24 mouse cellular contexts compared by ENCODE assay signal in genomic region chr4:134525806-134526205, GRCm38 (mm10). TPM values are rescaled to one million over a fixed set of nuclear protein-coding genes. Genes with fewer than 3 reads are reported as not detected.
DNase-seq lines count a peak whose midpoint lies in the region; ATAC-seq and TF ChIP-seq lines count a peak whose summit lies in the region.
"Had no signal": no experiment of that assay in that cellular context is flagged by ENCODE, and none has a peak within 500 bp of the region (broad histone marks: within the 10 kb centered on the region; RNA-seq: fewer than 3 reads in every experiment).

No protein-coding gene starts in this region.

- DNase-seq in liver, embryonic 11.5 days (ENCODE audit: low spot score): no peak
- no peak for DNase-seq in liver
- DNase-seq in brain, embryonic 14.5 days (ENCODE audit: low read depth): peak; percentile 42
- DNase-seq in c-Kit-positive CD71-positive TER-119-positive erythroid progenitor cells, embryonic 14.5 days (ENCODE audit: low spot score): no peak
- no peak for DNase-seq in left cerebral cortex, postnatal 36 days (ENCODE audit: low spot score in 2 of 2)
- DNase-seq: adrenal gland, adult 8-10 months; cerebellum, adult 9-10 months; gastrocnemius, adult 2 months; heart, postnatal 4 days; kidney, postnatal 4 days; layer of hippocampus, adult 9-11 months; lung, postnatal 4 days; right cerebral cortex, postnatal 25 days; spleen, adult 18-20 months had no signal

- no peaks in the 10 kb centered on the region for H3K4me1 ChIP-seq in liver, embryonic 11.5 days (replicated peaks; ENCODE audit: control insufficient read depth, insufficient read depth, low read length)
- peaks cover 10% of the 10 kb centered on the region for H3K4me1 ChIP-seq in liver, embryonic 15.5 days (replicated peaks)
- H3K4me1 ChIP-seq: heart, embryonic 15.5 days; hindbrain, embryonic 15.5 days; midbrain, embryonic 10.5 days had no signal

- intact Hi-C loops in left cerebral cortex, postnatal 36 days (cut with DNase I): no loop called here

- no peak overlapping the region for H3K9ac ChIP-seq in liver, embryonic 11.5 days (ENCODE audit: low read depth, low read length)
- H3K9ac ChIP-seq in liver, embryonic 15.5 days: no peak overlapping the region
- H3K9ac ChIP-seq: heart, embryonic 15.5 days; hindbrain, embryonic 15.5 days; liver, embryonic 14.5 days had no signal

- H3K4me2 ChIP-seq in liver, embryonic 11.5 days: no peak overlapping the region
- H3K4me2 ChIP-seq in liver, embryonic 15.5 days: no peak overlapping the region
- H3K4me2 ChIP-seq: forebrain, embryonic 13.5 days; heart, embryonic 15.5 days; hindbrain, embryonic 15.5 days had no signal

- TF ChIP-seq CTCF in brain, embryonic 14.5 days (IDR thresholded peaks at IDR 0.05; ENCODE audit: borderline replicate concordance, extremely low read depth, insufficient read depth, insufficient read length): no peak

- 65% methylated on average over 5 of the region's 5 CpGs for WGBS in liver, embryonic 11.5 days
- 66% methylated on average over 5 of the region's 5 CpGs for WGBS in liver, embryonic 15.5 days (ENCODE audit: insufficient replicate concordance)

- no peak for ATAC-seq in liver, embryonic 11.5 days (replicated peaks; ENCODE audit: low FRiP score)
- ATAC-seq in liver, embryonic 15.5 days (ENCODE audit: insufficient read depth): no peak
- ATAC-seq in erythroblast, adult 5-6 weeks (replicated peaks; ENCODE audit: low FRiP score, poor library complexity, severe bottlenecking): no peak
- ATAC-seq: activated CD4-positive, CD25-positive, alpha-beta regulatory T cell, adult 4 months; forebrain, embryonic 13.5 days; intestine, embryonic 16.5 days had no signal

- H3K9me3 ChIP-seq in liver, embryonic 11.5 days (ENCODE audit: control insufficient read depth, low read length): no peaks in the 10 kb centered on the region
- no peaks in the 10 kb centered on the region for H3K9me3 ChIP-seq in liver, embryonic 15.5 days (replicated peaks)
- H3K9me3 ChIP-seq: forebrain, embryonic 13.5 days; heart, embryonic 15.5 days; hindbrain, embryonic 15.5 days; midbrain, embryonic 10.5 days had no signal

- H3K36me3 ChIP-seq in liver, embryonic 11.5 days (ENCODE audit: control insufficient read depth, insufficient read depth, low read length): peaks cover 48% of the 10 kb centered on the region
- peaks cover 99% of the 10 kb centered on the region for H3K36me3 ChIP-seq in liver, embryonic 15.5 days (replicated peaks)

- H3K4me3 ChIP-seq in liver, embryonic 11.5 days (ENCODE audit: low read depth, low read length): no peak overlapping the region
- H3K4me3 ChIP-seq in liver, embryonic 15.5 days (replicated peaks): no peak overlapping the region
- H3K4me3 ChIP-seq: forebrain, embryonic 13.5 days; gastrocnemius, adult 2 months; heart, embryonic 15.5 days; hindbrain, embryonic 15.5 days; left cerebral cortex, adult 2 months; midbrain, embryonic 10.5 days had no signal

- peak overlapping the region; percentile 14; the same call in 1 of the 2 replicates for H3K27ac ChIP-seq in liver, embryonic 11.5 days (ENCODE audit: low read depth, low read length)
- H3K27ac ChIP-seq in liver, embryonic 15.5 days (replicated peaks): peak overlapping the region; percentile 41; the same call in 1 of the 2 replicates
- H3K27ac ChIP-seq: gastrocnemius, adult 2 months; heart, embryonic 15.5 days; hindbrain, embryonic 15.5 days; left cerebral cortex, adult 2 months; liver, embryonic 14.5 days; midbrain, embryonic 10.5 days had no signal

- TF ChIP-seq POLR2A in brain, embryonic 14.5 days (IDR thresholded peaks at IDR 0.05; ENCODE audit: borderline replicate concordance, extremely low read depth, insufficient read depth, insufficient read length, poor library complexity, severe bottlenecking): no peak

- H3K27me3 ChIP-seq in liver, embryonic 11.5 days (replicated peaks; ENCODE audit: control insufficient read depth, insufficient read depth, low read length): no peaks in the 10 kb centered on the region
- H3K27me3 ChIP-seq in liver, embryonic 15.5 days: no peaks in the 10 kb centered on the region
- H3K27me3 ChIP-seq: forebrain, embryonic 13.5 days; heart, embryonic 15.5 days; hindbrain, embryonic 15.5 days had no signal

RNA-seq across cellular contexts. Expression of gene Mtfr1l, which starts 9.4 kb away (rescaled TPM):
- 107 and 114 TPM in 2 replicates for polyA plus RNA-seq in liver, embryonic 11.5 days (2014; fragmentation: Nextera tagmentation; extraction: Ambion mirVana)
- 152 and 168 TPM in 2 replicates for polyA plus RNA-seq in brain, embryonic 14.5 days (2012; rRNA removed)
- polyA plus RNA-seq in liver, embryonic 15.5 days (2015; fragmentation: Nextera tagmentation; extraction: Ambion mirVana): 39.6 and 40.3 TPM in 2 replicates
- total RNA-seq in erythroblast, adult 5-6 weeks (2015; ENCODE audit: low replicate concordance): 7.9 and 20.3 TPM in 2 replicates
- 7.9 and 8.3 TPM in 2 replicates for total RNA-seq in erythroblast, adult 5-6 weeks (2017; ENCODE audit: low replicate concordance)
- 10 to 100 TPM; 61.9 to 70.2 TPM for total RNA-seq in left cerebral cortex, postnatal 36 days (2021)

RNA-seq across cellular contexts. Expression of gene Aunip, which starts 15.0 kb away (rescaled TPM):
- 15.9 and 18.5 TPM in 2 replicates for polyA plus RNA-seq in liver, embryonic 11.5 days (2014; fragmentation: Nextera tagmentation; extraction: Ambion mirVana)
- 2.8 and 3.9 TPM in 2 replicates for polyA plus RNA-seq in brain, embryonic 14.5 days (2012; rRNA removed)
- polyA plus RNA-seq in liver, embryonic 15.5 days (2015; fragmentation: Nextera tagmentation; extraction: Ambion mirVana): 14.0 and 18.9 TPM in 2 replicates
- 4.0 and 7.3 TPM in 2 replicates for total RNA-seq in erythroblast, adult 5-6 weeks (2015; ENCODE audit: low replicate concordance)
- 6.8 and 8.4 TPM in 2 replicates for total RNA-seq in erythroblast, adult 5-6 weeks (2017; ENCODE audit: low replicate concordance)
- under 1 TPM in 1 of 2 experiments, not detected in 1; 0.32 TPM for total RNA-seq in left cerebral cortex, postnatal 36 days (2021)
- total RNA-seq: gastrocnemius, adult 2 months had no signal

RNA-seq across cellular contexts. Expression of gene Selenon, which starts 26.2 kb away (rescaled TPM):
- polyA plus RNA-seq in liver, embryonic 11.5 days (2014; fragmentation: Nextera tagmentation; extraction: Ambion mirVana): 12.4 and 13.1 TPM in 2 replicates
- 46.3 and 55.6 TPM in 2 replicates for polyA plus RNA-seq in brain, embryonic 14.5 days (2012; rRNA removed)
- 4.1 and 6.6 TPM in 2 replicates for polyA plus RNA-seq in liver, embryonic 15.5 days (2015; fragmentation: Nextera tagmentation; extraction: Ambion mirVana)
- 6.3 and 7.9 TPM in 2 replicates for total RNA-seq in erythroblast, adult 5-6 weeks (2015; ENCODE audit: low replicate concordance)
- total RNA-seq in erythroblast, adult 5-6 weeks (2017; ENCODE audit: low replicate concordance): 1.4 and 2.9 TPM in 2 replicates
- 10 to 100 TPM; 19.6 to 21.2 TPM for total RNA-seq in left cerebral cortex, postnatal 36 days (2021)

RNA-seq across cellular contexts. Expression of gene Paqr7, which starts 29.3 kb away (rescaled TPM):
- 2.5 and 3.0 TPM in 2 replicates for polyA plus RNA-seq in liver, embryonic 11.5 days (2014; fragmentation: Nextera tagmentation; extraction: Ambion mirVana)
- polyA plus RNA-seq in brain, embryonic 14.5 days (2012; rRNA removed): 19.6 and 21.3 TPM in 2 replicates
- polyA plus RNA-seq in liver, embryonic 15.5 days (2015; fragmentation: Nextera tagmentation; extraction: Ambion mirVana): 7.8 and 8.4 TPM in 2 replicates
- 1.7 and 4.4 TPM in 2 replicates for total RNA-seq in erythroblast, adult 5-6 weeks (2015; ENCODE audit: low replicate concordance)
- total RNA-seq in erythroblast, adult 5-6 weeks (2017; ENCODE audit: low replicate concordance): 2.1 and 7.8 TPM in 2 replicates
- total RNA-seq in left cerebral cortex, postnatal 36 days (2021): 10 to 100 TPM; 56.5 to 65.6 TPM

RNA-seq across cellular contexts. Expression of gene Stmn1, which starts 57.7 kb away (rescaled TPM):
- polyA plus RNA-seq in liver, embryonic 11.5 days (2014; fragmentation: Nextera tagmentation; extraction: Ambion mirVana): 896 and 908 TPM in 2 replicates
- 1,070 and 2,202 TPM in 2 replicates for polyA plus RNA-seq in brain, embryonic 14.5 days (2012; rRNA removed)
- polyA plus RNA-seq in liver, embryonic 15.5 days (2015; fragmentation: Nextera tagmentation; extraction: Ambion mirVana): 398 and 432 TPM in 2 replicates
- 207 and 212 TPM in 2 replicates for total RNA-seq in erythroblast, adult 5-6 weeks (2015; ENCODE audit: low replicate concordance)
- total RNA-seq in erythroblast, adult 5-6 weeks (2017; ENCODE audit: low replicate concordance): 201 and 236 TPM in 2 replicates
- total RNA-seq in left cerebral cortex, postnatal 36 days (2021): 1,000 to 10,000 TPM; 1,022 to 1,141 TPM
